Mouse (Mus musculus): ENCODE data around the gene Maml3. TPM values are rescaled to one million over a fixed set of nuclear protein-coding genes. Genes with fewer than 3 reads are reported as not detected.

Gene Maml3
- polyA plus RNA-seq, 1 experiment from 2014 or later = 5.1 TPM

GRCm38 (mm10) chr3:52088458-52089341 lies 16.2 kb downstream of the Maml3 start:
- no peaks in the 10 kb centered on the region for H3K36me3 ChIP-seq
- H3K4me1 ChIP-seq = peaks cover 22% of the 10 kb centered on the region
- ATAC-seq (ENCODE audit: insufficient number of reproducible peaks, low FRiP score, low TSS enrichment, low read depth) = peak; percentile 72; the same call in 1 of the 2 replicates
- no peaks in the 10 kb centered on the region for H3K9me3 ChIP-seq
- 0 out of 2 replicates have a peak overlapping the region, but pooled peaks have one; percentile 5 for H3K4me3 ChIP-seq
- peak overlapping the region; percentile 74 for H3K27ac ChIP-seq
- no peaks in the 10 kb centered on the region for H3K27me3 ChIP-seq
- no peak overlapping the region for H3K9ac ChIP-seq
- 12% methylated on average over 19 of the region's 19 CpGs for WGBS
- H3K4me2 ChIP-seq = peak overlapping the region; percentile 24; the same call in 1 of the 2 replicates

GRCm38 (mm10) chr3:52087636-52088280 lies 17.1 kb downstream of the Maml3 start:
- no peak overlapping the region for H3K4me3 ChIP-seq
- H3K9ac ChIP-seq = no peak overlapping the region
- no peaks in the 10 kb centered on the region for H3K27me3 ChIP-seq
- H3K9me3 ChIP-seq = no peaks in the 10 kb centered on the region
- peak overlapping the region; percentile 74; the same call in 1 of the 2 replicates for H3K27ac ChIP-seq
- no peak for ATAC-seq (ENCODE audit: insufficient number of reproducible peaks, low FRiP score, low TSS enrichment, low read depth)
- peaks cover 22% of the 10 kb centered on the region for H3K4me1 ChIP-seq
- H3K36me3 ChIP-seq = no peaks in the 10 kb centered on the region
- no peak overlapping the region for H3K4me2 ChIP-seq
- WGBS = 66% methylated on average over 7 of the region's 7 CpGs

- Histone ChIP-seq H3K27ac (no peak overlapping the region), H3K4me2 (no peak overlapping the region), H3K4me3 (no peak overlapping the region), H3K36me3 (no peaks in the 10 kb centered on the region), H3K9ac (no peak overlapping the region), H3K4me1 (no peaks in the 10 kb centered on the region), H3K27me3 (no peaks in the 10 kb centered on the region), H3K9me3 (no peaks in the 10 kb centered on the region)
- no peak for ATAC-seq (ENCODE audit: insufficient number of reproducible peaks, low FRiP score, low TSS enrichment, low read depth)
- WGBS = 67% methylated on average over 2 of the region's 2 CpGs
Observed at GRCm38 (mm10) chr3:52078763-52079162, 26.1 kb downstream of the Maml3 start.

GRCm38 (mm10) chr3:52073959-52074358 lies 30.9 kb downstream of the Maml3 start:
- H3K4me1 ChIP-seq = peaks cover 7% of the 10 kb centered on the region
- no peak overlapping the region for H3K4me2 ChIP-seq
- H3K9me3 ChIP-seq = no peaks in the 10 kb centered on the region
- 83% methylated on average over 6 of the region's 6 CpGs for WGBS
- no peak overlapping the region for H3K9ac ChIP-seq
- no peak for ATAC-seq (ENCODE audit: insufficient number of reproducible peaks, low FRiP score, low TSS enrichment, low read depth)
- H3K27me3 ChIP-seq = no peaks in the 10 kb centered on the region
- H3K36me3 ChIP-seq = no peaks in the 10 kb centered on the region
- no peak overlapping the region for H3K27ac ChIP-seq
- no peak overlapping the region for H3K4me3 ChIP-seq

- Histone ChIP-seq H3K27me3 (no peaks in the 10 kb centered on the region), H3K4me1 (peaks cover 7% of the 10 kb centered on the region), H3K4me2 (no peak overlapping the region), H3K4me3 (no peak overlapping the region), H3K36me3 (no peaks in the 10 kb centered on the region), H3K9me3 (no peaks in the 10 kb centered on the region), H3K27ac (no peak overlapping the region), H3K9ac (no peak overlapping the region)
- 55% methylated on average over 5 of the region's 5 CpGs for WGBS
- no peak for ATAC-seq (ENCODE audit: insufficient number of reproducible peaks, low FRiP score, low TSS enrichment, low read depth)
Observed at GRCm38 (mm10) chr3:52071996-52072395, 32.9 kb downstream of the Maml3 start.

GRCm38 (mm10) chr3:52070163-52070478 lies 34.8 kb downstream of the Maml3 start:
- Histone ChIP-seq H3K9me3 (no peaks in the 10 kb centered on the region), H3K4me2 (peak overlapping the region; percentile 58), H3K4me3 (peak overlapping the region; percentile 37), H3K36me3 (no peaks in the 10 kb centered on the region), H3K27me3 (no peaks in the 10 kb centered on the region), H3K9ac (no peak overlapping the region), H3K4me1 (peaks cover 12% of the 10 kb centered on the region), H3K27ac (no peak overlapping the region)
- no peak for ATAC-seq (ENCODE audit: insufficient number of reproducible peaks, low FRiP score, low TSS enrichment, low read depth)
- WGBS = 7% methylated on average over 4 of the region's 4 CpGs

GRCm38 (mm10) chr3:52069304-52070162 lies 35.3 kb downstream of the Maml3 start:
- Histone ChIP-seq H3K4me1 (peaks cover 12% of the 10 kb centered on the region), H3K4me2 (peak overlapping the region; percentile 58), H3K27me3 (no peaks in the 10 kb centered on the region), H3K27ac (no peak overlapping the region; the same call in 1 of the 2 replicates), H3K4me3 (peak overlapping the region; percentile 37), H3K9ac (no peak overlapping the region), H3K36me3 (no peaks in the 10 kb centered on the region), H3K9me3 (no peaks in the 10 kb centered on the region)
- 13% methylated on average over 25 of the region's 25 CpGs for WGBS
- ATAC-seq (ENCODE audit: insufficient number of reproducible peaks, low FRiP score, low TSS enrichment, low read depth) = no peak; the same call in 1 of the 2 replicates

GRCm38 (mm10) chr3:52068885-52069284 lies 36.0 kb downstream of the Maml3 start:
- no peak overlapping the region for H3K4me2 ChIP-seq
- H3K36me3 ChIP-seq = no peaks in the 10 kb centered on the region
- no peak overlapping the region for H3K4me3 ChIP-seq
- no peak overlapping the region for H3K9ac ChIP-seq
- no peak for ATAC-seq (ENCODE audit: insufficient number of reproducible peaks, low FRiP score, low TSS enrichment, low read depth)
- H3K4me1 ChIP-seq = peaks cover 12% of the 10 kb centered on the region
- no peaks in the 10 kb centered on the region for H3K9me3 ChIP-seq
- 87% methylated on average over 3 of the region's 3 CpGs for WGBS
- no peak overlapping the region for H3K27ac ChIP-seq
- H3K27me3 ChIP-seq = no peaks in the 10 kb centered on the region

GRCm38 (mm10) chr3:52067181-52067580 lies 37.7 kb downstream of the Maml3 start:
- no peak for ATAC-seq (ENCODE audit: insufficient number of reproducible peaks, low FRiP score, low TSS enrichment, low read depth)
- Histone ChIP-seq H3K4me2 (no peak overlapping the region), H3K4me1 (peaks cover 12% of the 10 kb centered on the region), H3K4me3 (no peak overlapping the region), H3K36me3 (no peaks in the 10 kb centered on the region), H3K9ac (no peak overlapping the region), H3K27ac (no peak overlapping the region), H3K9me3 (no peaks in the 10 kb centered on the region), H3K27me3 (no peaks in the 10 kb centered on the region)
- 67% methylated on average over 6 of the region's 6 CpGs for WGBS

- peaks cover 12% of the 10 kb centered on the region for H3K4me1 ChIP-seq
Observed at GRCm38 (mm10) chr3:52066142-52066541, 38.7 kb downstream of the Maml3 start.

GRCm38 (mm10) chr3:52063261-52063655 lies 41.6 kb downstream of the Maml3 start:
- no peaks in the 10 kb centered on the region for H3K9me3 ChIP-seq
- no peak overlapping the region for H3K4me3 ChIP-seq
- no peak overlapping the region for H3K27ac ChIP-seq
- H3K9ac ChIP-seq = no peak overlapping the region
- ATAC-seq (ENCODE audit: insufficient number of reproducible peaks, low FRiP score, low TSS enrichment, low read depth) = no peak
- H3K36me3 ChIP-seq = no peaks in the 10 kb centered on the region
- H3K4me2 ChIP-seq = no peak overlapping the region
- no peaks in the 10 kb centered on the region for H3K27me3 ChIP-seq
- 0 out of 2 replicates have a peak, but pooled peaks cover 6% of the 10 kb centered on the region for H3K4me1 ChIP-seq
- 54% methylated on average over 3 of the region's 3 CpGs for WGBS

More at GRCm38 (mm10) chr3:52066142-52066541, 38.7 kb downstream of the Maml3 start:
- H3K36me3 ChIP-seq = no peaks in the 10 kb centered on the region
- H3K9me3 ChIP-seq = no peaks in the 10 kb centered on the region
- WGBS = 63% methylated on average over 3 of the region's 3 CpGs
- no peak overlapping the region for H3K4me2 ChIP-seq
- H3K27ac ChIP-seq = no peak overlapping the region
- H3K4me3 ChIP-seq = no peak overlapping the region
- no peak overlapping the region for H3K9ac ChIP-seq
- no peak for ATAC-seq (ENCODE audit: insufficient number of reproducible peaks, low FRiP score, low TSS enrichment, low read depth)
- no peaks in the 10 kb centered on the region for H3K27me3 ChIP-seq
